Mouse (Mus musculus): ENCODE measurements around the gene Crtc2. TPM values are rescaled to one million over a fixed set of nuclear protein-coding genes. Genes with fewer than 3 reads are reported as not detected.
"Not testable (repeated sequence)": the region's sequence is repeated elsewhere in the genome, so short reads cannot be mapped to it uniquely, and the experiment has no call there.

The Crtc2 gene
- polyA plus RNA-seq, 1 experiment from 2014 or later = 20.7 TPM

DNA sequence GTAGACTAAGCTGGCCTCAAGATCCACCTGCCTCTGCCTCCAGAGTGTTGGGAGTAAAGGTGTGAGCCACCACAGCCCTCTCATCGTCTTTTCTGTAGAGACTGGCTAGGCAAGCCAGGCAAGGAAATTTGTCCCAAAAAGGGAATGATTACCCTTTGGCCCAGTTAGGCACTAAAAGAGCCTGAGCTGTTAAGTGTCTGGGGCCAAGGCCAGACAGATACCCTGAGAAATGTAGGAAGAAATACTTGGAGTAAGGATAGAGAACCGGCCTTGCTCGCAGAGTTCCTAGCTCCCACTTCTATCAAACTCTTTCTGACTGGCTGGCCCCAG lies 6.4 kb upstream of the Crtc2 start:
- peaks cover 10% of the 10 kb centered on the region; the same call in 1 of the 2 replicates for H3K36me3 ChIP-seq

DNA sequence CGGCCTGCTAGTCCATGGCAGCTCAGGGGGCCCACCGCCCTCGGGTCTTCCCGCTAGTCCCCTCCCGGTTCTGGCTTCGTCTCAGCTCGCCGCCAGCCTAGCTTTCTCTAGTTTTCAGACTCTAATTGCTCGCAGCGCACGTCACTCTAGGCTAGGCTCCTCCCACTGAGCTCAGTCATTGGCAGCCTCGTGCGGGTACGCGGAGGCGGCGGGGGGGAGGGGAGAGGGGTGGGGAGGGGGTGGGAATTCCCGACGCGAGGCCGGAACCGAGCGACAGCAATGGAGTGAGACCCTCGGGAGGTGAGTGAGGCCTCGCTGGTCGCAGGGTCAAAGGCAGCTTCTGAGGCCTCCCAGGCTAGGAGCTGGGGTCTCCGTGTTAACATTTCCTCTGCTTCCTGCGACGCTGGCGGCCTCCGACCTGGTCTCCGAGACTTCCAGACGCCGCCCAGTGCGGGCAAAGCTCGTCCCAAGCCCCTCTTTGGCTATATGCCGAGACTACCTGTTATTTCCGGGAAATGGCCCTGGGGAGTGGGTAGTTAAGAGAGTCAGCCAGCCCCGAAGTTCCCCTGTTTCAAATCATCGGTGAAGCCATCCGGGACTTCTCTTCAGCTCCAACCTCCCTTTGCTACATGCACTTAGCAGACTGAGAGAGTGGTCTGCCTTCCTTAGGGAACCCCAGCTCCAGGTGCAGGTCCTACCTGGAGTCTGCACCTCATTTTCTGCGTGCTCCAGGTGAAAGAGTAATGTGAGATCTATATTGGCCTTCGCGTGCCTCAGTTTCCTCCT lies 5.8 kb upstream of the Crtc2 start, which contains the start of gene Slc39a1:
Slc39a1 (plus strand) TSS at position 213 of the 786 bp plus-strand sequence.
- Histone ChIP-seq H3K4me2 (peak within 1 kb of the TSS; percentile 88), H3K27me3 (replicated peaks) (no peaks in the 10 kb centered on the region), H3K27ac (replicated peaks) (peak within 1 kb of the TSS; percentile 81), H3K9ac (replicated peaks) (peak within 1 kb of the TSS; percentile 81), H3K4me3 (replicated peaks) (peak within 1 kb of the TSS; percentile 79), H3K4me1 (peaks cover 35% of the 10 kb centered on the region), H3K9me3 (replicated peaks) (no peaks in the 10 kb centered on the region), H3K36me3 (peaks cover 10% of the 10 kb centered on the region; the same call in 1 of the 2 replicates)
- peak; percentile 94 for ATAC-seq (ENCODE audit: low FRiP score)
- under 1% methylated on average over 43 of the region's 44 CpGs for WGBS

More for the DNA sequence above, 6.4 kb upstream of the Crtc2 start:
- H3K4me3 ChIP-seq (replicated peaks) = peak overlapping the region; percentile 79
- peak overlapping the region; percentile 88 for H3K4me2 ChIP-seq
- H3K4me1 ChIP-seq = peaks cover 39% of the 10 kb centered on the region
- 0% methylated on average over 3 of the region's 3 CpGs for WGBS
- H3K9ac ChIP-seq (replicated peaks) = peak overlapping the region; percentile 81
- H3K9me3 ChIP-seq (replicated peaks) = no peaks in the 10 kb centered on the region
- H3K27ac ChIP-seq (replicated peaks) = peak overlapping the region; percentile 81
- H3K27me3 ChIP-seq (replicated peaks) = no peaks in the 10 kb centered on the region
- peak; percentile 26 for ATAC-seq (ENCODE audit: low FRiP score)

DNA sequence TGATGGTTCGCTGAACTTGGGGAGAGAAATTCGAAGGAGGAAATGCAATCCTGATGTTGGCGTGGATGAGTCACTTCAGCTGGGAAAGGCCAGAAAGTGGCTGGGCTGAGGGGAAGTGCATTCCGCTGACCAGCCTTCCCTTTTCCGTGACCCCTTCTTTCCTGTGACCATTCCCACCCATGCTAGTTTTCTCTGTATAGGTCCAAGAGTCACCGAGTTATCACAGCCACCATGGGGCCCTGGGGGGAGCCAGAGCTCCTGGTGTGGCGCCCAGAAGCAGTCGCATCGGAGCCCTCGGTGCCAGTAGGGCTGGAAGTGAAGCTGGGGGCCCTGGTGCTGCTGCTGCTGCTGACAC lies 5.2 kb upstream of the Crtc2 start:
- no peak for ATAC-seq (ENCODE audit: low FRiP score)
- 11% methylated on average over 10 of the region's 10 CpGs for WGBS

DNA sequence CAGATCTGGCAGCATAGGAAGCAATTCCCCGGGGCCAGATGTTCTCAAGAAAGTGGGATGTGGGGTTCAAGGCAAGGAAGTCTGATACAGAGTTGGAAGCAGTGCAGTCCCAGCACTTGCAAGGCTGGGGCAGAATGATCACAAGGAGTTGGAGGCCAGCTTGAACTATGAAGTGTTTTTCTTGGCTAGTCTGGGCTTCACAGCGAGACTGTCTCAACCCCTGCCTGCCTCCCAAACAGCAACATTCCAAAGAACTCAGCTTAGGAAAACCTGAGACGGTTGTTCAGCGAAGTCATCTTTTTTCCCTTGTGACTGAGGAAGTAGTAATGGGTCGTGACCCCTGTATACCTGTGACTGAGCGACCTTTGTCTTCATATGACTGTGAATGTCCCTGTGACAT lies 3.2 kb upstream of the Crtc2 start:
- Histone ChIP-seq H3K27me3 (replicated peaks) (no peaks in the 10 kb centered on the region), H3K4me2 (no peak overlapping the region), H3K27ac (replicated peaks) (no peak overlapping the region), H3K36me3 (peaks cover 10% of the 10 kb centered on the region; the same call in 1 of the 2 replicates), H3K9ac (replicated peaks) (no peak overlapping the region), H3K9me3 (replicated peaks) (no peaks in the 10 kb centered on the region), H3K4me1 (peaks cover 39% of the 10 kb centered on the region), H3K4me3 (replicated peaks) (no peak overlapping the region)
- ATAC-seq (ENCODE audit: low FRiP score) = no peak
- WGBS = 88% methylated on average over 6 of the region's 6 CpGs

More for the DNA sequence above, 5.2 kb upstream of the Crtc2 start:
- no peaks in the 10 kb centered on the region for H3K27me3 ChIP-seq (replicated peaks)
- H3K4me2 ChIP-seq = peak overlapping the region; percentile 88
- peak overlapping the region; percentile 81 for H3K27ac ChIP-seq (replicated peaks)
- H3K4me3 ChIP-seq (replicated peaks) = peak overlapping the region; percentile 79
- peaks cover 32% of the 10 kb centered on the region for H3K4me1 ChIP-seq
- peaks cover 10% of the 10 kb centered on the region; the same call in 1 of the 2 replicates for H3K36me3 ChIP-seq
- H3K9me3 ChIP-seq (replicated peaks) = no peaks in the 10 kb centered on the region
- H3K9ac ChIP-seq (replicated peaks) = peak overlapping the region; percentile 81

DNA sequence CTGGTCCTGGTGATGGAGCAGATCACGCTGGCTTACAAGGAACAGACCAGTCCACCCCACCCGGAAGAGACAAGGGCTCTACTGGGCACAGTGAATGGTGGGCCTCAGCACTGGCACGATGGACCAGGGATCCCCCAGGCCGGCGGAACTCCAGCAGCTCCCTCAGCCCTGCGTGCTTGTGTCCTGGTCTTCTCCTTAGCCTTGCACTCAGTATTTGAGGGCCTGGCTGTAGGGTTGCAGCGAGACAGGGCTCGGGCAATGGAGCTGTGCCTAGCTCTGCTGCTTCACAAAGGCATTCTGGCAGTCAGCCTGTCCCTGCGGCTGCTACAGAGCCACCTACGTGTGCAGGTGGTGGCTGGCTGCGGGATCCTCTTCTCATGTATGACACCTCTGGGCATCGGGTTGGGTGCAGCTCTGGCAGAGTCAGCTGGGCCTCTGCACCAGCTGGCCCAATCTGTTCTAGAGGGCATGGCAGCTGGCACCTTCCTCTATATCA lies 2.2 kb upstream of the Crtc2 start:
- H3K4me3 ChIP-seq (replicated peaks); ATAC-seq (ENCODE audit: low FRiP score); H3K27me3 ChIP-seq (replicated peaks); H3K9ac ChIP-seq (replicated peaks); H3K9me3 ChIP-seq (replicated peaks); H3K4me2 ChIP-seq; H3K27ac ChIP-seq (replicated peaks): not testable (repeated sequence)
- 96% methylated on average over 10 of the region's 12 CpGs for WGBS
- H3K4me1 ChIP-seq = peaks cover 48% of the 10 kb centered on the region
- peaks cover 10% of the 10 kb centered on the region; the same call in 1 of the 2 replicates for H3K36me3 ChIP-seq

GRCm38 (mm10) chr3:90252659-90253058 lies 1.3 kb upstream of the Crtc2 start:
- Histone ChIP-seq H3K36me3 (peaks cover 17% of the 10 kb centered on the region), H3K4me1 (peaks cover 45% of the 10 kb centered on the region)
- H3K9ac ChIP-seq (replicated peaks); H3K27me3 ChIP-seq (replicated peaks); H3K4me2 ChIP-seq; H3K9me3 ChIP-seq (replicated peaks); H3K27ac ChIP-seq (replicated peaks); H3K4me3 ChIP-seq (replicated peaks); ATAC-seq (ENCODE audit: low FRiP score): not testable (repeated sequence)
- WGBS = 92% methylated on average over 2 of the region's 2 CpGs

DNA sequence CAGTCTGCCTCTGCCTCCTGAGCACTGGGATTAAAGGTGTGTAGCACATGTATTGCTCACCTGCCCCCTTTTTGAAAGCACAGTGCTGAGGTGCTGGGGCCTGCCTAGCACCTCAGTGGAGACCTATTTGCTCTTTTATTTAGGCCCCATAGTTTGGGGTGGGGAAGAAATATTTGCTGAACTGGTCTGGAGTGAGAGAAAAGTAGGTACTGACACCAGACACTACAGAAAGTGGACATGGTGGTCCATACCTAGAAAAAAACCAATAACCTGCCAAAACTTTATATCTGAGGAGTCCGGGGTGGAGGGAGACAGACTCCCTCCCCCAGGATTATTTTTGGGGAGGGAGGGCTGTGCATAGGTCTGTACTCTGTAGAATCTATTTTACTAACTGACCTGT lies 789 bp upstream of the Crtc2 start:
- not testable (repeated sequence) for H3K9ac ChIP-seq (replicated peaks); H3K27ac ChIP-seq (replicated peaks); H3K27me3 ChIP-seq (replicated peaks); H3K9me3 ChIP-seq (replicated peaks)
- 78% methylated on average over 1 of the region's 1 CpGs for WGBS
- peak; percentile 2; the same call in 1 of the 2 replicates for ATAC-seq (ENCODE audit: low FRiP score)
- Histone ChIP-seq H3K36me3 (peaks cover 17% of the 10 kb centered on the region), H3K4me1 (peaks cover 45% of the 10 kb centered on the region), H3K4me3 (replicated peaks) (peak overlapping the region; percentile 69; the same call in 1 of the 2 replicates), H3K4me2 (peak overlapping the region; percentile 81)

- Histone ChIP-seq H3K9me3 (replicated peaks) (no peaks in the 10 kb centered on the region), H3K27me3 (replicated peaks) (no peaks in the 10 kb centered on the region), H3K27ac (replicated peaks) (peak overlapping the region; percentile 86), H3K36me3 (peaks cover 30% of the 10 kb centered on the region), H3K4me1 (peaks cover 31% of the 10 kb centered on the region), H3K9ac (replicated peaks) (peak overlapping the region; percentile 84), H3K4me3 (replicated peaks) (peak overlapping the region; percentile 69), H3K4me2 (peak overlapping the region; percentile 81)
- WGBS = 1% methylated on average over 41 of the region's 41 CpGs
- peak; percentile 61 for ATAC-seq (ENCODE audit: low FRiP score)
These were observed 643 bp downstream of the Crtc2 start for GRCm38 (mm10) chr3:90254419-90255193.

DNA sequence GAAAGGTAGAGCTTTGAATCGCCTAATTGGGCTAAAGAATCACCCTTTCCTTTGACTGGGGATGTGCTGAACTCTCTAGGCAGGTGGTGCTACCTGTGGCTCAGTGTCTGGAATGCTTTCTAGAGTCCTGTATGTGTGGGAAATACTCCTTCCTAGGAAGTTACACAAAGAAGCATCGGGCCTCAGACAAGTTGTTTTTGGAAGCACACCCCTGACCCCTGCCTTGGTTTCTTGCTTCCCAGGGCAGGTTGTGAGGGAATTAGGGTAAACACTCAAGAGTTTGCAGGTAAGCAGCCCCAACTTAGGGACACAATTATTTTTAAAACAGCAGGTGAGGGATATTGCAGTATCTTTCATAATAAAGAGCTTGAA lies 1.2 kb downstream of the Crtc2 start:
- H3K9me3 ChIP-seq (replicated peaks) = no peaks in the 10 kb centered on the region
- H3K27ac ChIP-seq (replicated peaks) = peak overlapping the region; percentile 86
- peak overlapping the region; percentile 81 for H3K4me2 ChIP-seq
- WGBS = 26% methylated on average over 2 of the region's 2 CpGs
- H3K4me1 ChIP-seq = peaks cover 31% of the 10 kb centered on the region
- no peaks in the 10 kb centered on the region for H3K27me3 ChIP-seq (replicated peaks)
- peaks cover 36% of the 10 kb centered on the region for H3K36me3 ChIP-seq
- ATAC-seq (ENCODE audit: low FRiP score) = no peak
- peak overlapping the region; percentile 84 for H3K9ac ChIP-seq (replicated peaks)
- peak overlapping the region; percentile 69 for H3K4me3 ChIP-seq (replicated peaks)

DNA sequence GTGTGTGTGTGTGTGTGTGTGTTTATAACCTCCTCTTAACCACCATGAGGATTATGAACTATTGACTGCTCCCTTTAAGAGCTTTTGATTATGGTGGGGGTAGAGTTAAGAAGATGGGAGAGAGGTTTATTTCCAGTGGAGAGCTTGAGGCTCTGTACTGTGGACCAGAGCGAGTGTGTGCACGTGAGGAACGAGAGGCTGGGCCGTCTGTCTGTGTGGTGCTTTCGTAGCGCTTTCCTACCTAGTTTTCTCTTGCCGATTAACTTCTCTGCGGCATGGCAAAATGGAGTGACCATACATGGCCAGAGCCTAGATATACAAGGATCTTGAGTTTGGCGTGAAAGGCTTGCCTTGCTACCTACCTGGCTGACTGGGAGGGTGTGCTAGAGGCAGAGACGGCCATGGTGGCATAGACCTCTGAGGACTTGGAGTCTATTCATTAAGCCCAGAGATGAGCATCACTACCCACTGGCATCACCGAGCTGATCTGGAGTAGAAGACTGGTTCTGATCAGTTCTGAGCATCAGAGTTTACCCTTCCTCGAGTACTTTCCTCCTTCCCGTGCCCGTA lies 1.9 kb downstream of the Crtc2 start:
- peak overlapping the region; percentile 17; the same call in 1 of the 2 replicates for H3K9ac ChIP-seq (replicated peaks)
- peaks cover 26% of the 10 kb centered on the region for H3K4me1 ChIP-seq
- no peaks in the 10 kb centered on the region for H3K9me3 ChIP-seq (replicated peaks)
- H3K27ac ChIP-seq (replicated peaks) = no peak overlapping the region
- no peaks in the 10 kb centered on the region for H3K27me3 ChIP-seq (replicated peaks)
- peak overlapping the region; percentile 81 for H3K4me2 ChIP-seq
- H3K36me3 ChIP-seq = peaks cover 42% of the 10 kb centered on the region
- WGBS = 94% methylated on average over 14 of the region's 14 CpGs
- ATAC-seq (ENCODE audit: low FRiP score) = no peak
- H3K4me3 ChIP-seq (replicated peaks) = peak overlapping the region; percentile 4; the same call in 1 of the 2 replicates

- Histone ChIP-seq H3K27me3 (replicated peaks) (no peaks in the 10 kb centered on the region), H3K4me1 (peaks cover 24% of the 10 kb centered on the region), H3K36me3 (peaks cover 43% of the 10 kb centered on the region), H3K27ac (replicated peaks) (no peak overlapping the region), H3K4me3 (replicated peaks) (no peak overlapping the region), H3K9ac (replicated peaks) (no peak overlapping the region), H3K4me2 (no peak overlapping the region), H3K9me3 (replicated peaks) (no peaks in the 10 kb centered on the region)
- no peak for ATAC-seq (ENCODE audit: low FRiP score)
- WGBS = 90% methylated on average over 19 of the region's 19 CpGs
These were observed 3.0 kb downstream of the Crtc2 start for GRCm38 (mm10) chr3:90256731-90257530.
